Mouse (Mus musculus) limb, embryonic 14.5 days (tissue): ENCODE data around the gene Tenm2. TPM values are rescaled to one million over a fixed set of nuclear protein-coding genes. Genes with fewer than 3 reads are reported as not detected.

Source experiments
- ATAC-seq: fragments of 200-750 bp; cut with Nextera tagmentation; 2 replicates; pipeline ENCODE4 v1.8.0; 2017; ENCODE audit warnings: low read depth, moderate number of reproducible peaks, moderate TSS enrichment; ENCODE audit not compliant: low FRiP score
- DNase-seq: peaks from one replicate; pipeline ENCODE4 v3.0.0-alpha.2; 2015; ENCODE audit warnings: low spot score
- H3K27ac ChIP-seq: fragments of 300-500 bp; sonication (generic); replicated peaks from 2 replicates; pipeline ENCODE4 v1.5.1; 2014; ENCODE audit warnings: low read depth, mild to moderate bottlenecking, low read length, moderate library complexity, mixed read lengths
- H3K27me3 ChIP-seq: fragments of 300-500 bp; sonication (generic); 2 replicates; pipeline ENCODE4 v1.6.1; 2014; ENCODE audit warnings: low read length, mixed read lengths; ENCODE audit not compliant: control insufficient read depth, insufficient read depth
- H3K36me3 ChIP-seq: fragments of 300-500 bp; sonication (generic); 2 replicates; pipeline ENCODE4 v1.6.1; 2014; ENCODE audit warnings: mild to moderate bottlenecking, low read length, moderate library complexity, mixed read lengths; ENCODE audit not compliant: control insufficient read depth, insufficient read depth
- H3K4me1 ChIP-seq: fragments of 300-500 bp; sonication (generic); 2 replicates; pipeline ENCODE4 v1.6.1; 2014; ENCODE audit warnings: antibody characterized with exemption, low read length, mixed read lengths; ENCODE audit not compliant: control insufficient read depth, insufficient read depth
- H3K4me2 ChIP-seq: fragments of 300-500 bp; sonication (generic); replicated peaks from 2 replicates; pipeline ENCODE4 v1.6.1; 2014; ENCODE audit warnings: low read depth, mild to moderate bottlenecking, low read length, moderate library complexity; ENCODE audit not compliant: severe bottlenecking
- H3K4me3 ChIP-seq: fragments of 300-500 bp; sonication (generic); replicated peaks from 2 replicates; pipeline ENCODE4 v1.5.1; 2014; ENCODE audit warnings: low read length
- H3K9ac ChIP-seq: fragments of 300-500 bp; sonication (generic); 2 replicates; pipeline ENCODE4 v1.6.1; 2014; ENCODE audit warnings: mild to moderate bottlenecking, low read depth, low read length, moderate library complexity; ENCODE audit not compliant: severe bottlenecking
- H3K9me3 ChIP-seq: fragments of 300-500 bp; sonication (generic); 2 replicates; pipeline ENCODE4 v1.6.1; 2016; ENCODE audit warnings: low read length; ENCODE audit not compliant: control insufficient read depth
- POLR2A ChIP-seq: fragments of 200-500 bp; IDR thresholded peaks from 2 replicates; pipeline ENCODE4 v1.8.0; 2012; ENCODE audit warnings: inconsistent platforms, mild to moderate bottlenecking, moderate library complexity, borderline replicate concordance; ENCODE audit not compliant: insufficient read depth, insufficient read length; ENCODE audit errors: extremely low read depth
- WGBS: fragments of 180-500 bp; shearing (Covaris S2); extraction: QIAGEN DNeasy Blood & Tissue Kit; methylation state at CpG from one replicate; pipeline ENCODE4 v1.1.7; 2014; 5-methylcytosine and 5-hydroxymethylcytosine counted together
- polyA plus RNA-seq, 2 experiments: library from polyadenylated mRNA; depleted of rRNA in 1 of 2; stranded (reverse) in 1 of 2; unstranded in 1 of 2; fragments of >200 nt; fragmentation: Nextera tagmentation in 1 of 2; extraction: Ambion mirVana in 1 of 2; gene quantifications; 2 replicates each; pipeline versions ENCODE4 v1.2.1 to v1.2.3; 2012 to 2014

Tenm2 gene
- polyA plus RNA-seq, 2 experiments: 3.7 to 5.6 TPM

DNA sequence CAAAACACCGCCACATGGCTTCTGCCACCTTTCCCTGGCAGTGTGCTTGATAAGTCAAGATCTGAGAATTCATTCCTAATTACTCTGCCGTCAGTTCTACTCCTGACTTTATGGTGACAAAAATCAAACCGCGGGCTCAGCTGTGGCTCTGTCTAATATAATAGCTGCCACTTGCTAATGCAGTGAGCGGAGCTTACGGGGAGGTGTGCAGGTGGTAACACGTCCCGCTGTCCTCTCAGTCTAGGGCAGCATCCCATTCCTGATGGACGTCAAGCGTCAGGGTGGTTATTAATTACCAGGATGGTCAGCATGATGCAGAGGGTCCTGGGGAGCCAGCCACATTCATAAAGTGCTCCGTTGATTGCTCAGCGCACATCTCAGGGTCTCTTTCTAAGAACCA, 903.5 kb downstream of the Tenm2 start:
- Histone ChIP-seq H3K4me3 (no peak overlapping the region), H3K9me3 (no peaks in the 10 kb centered on the region), H3K27me3 (no peaks in the 10 kb centered on the region), H3K9ac (no peak overlapping the region), H3K36me3 (no peaks in the 10 kb centered on the region), H3K4me1 (peaks cover 6% of the 10 kb centered on the region; the same call in 1 of the 2 replicates), H3K4me2 (no peak overlapping the region), H3K27ac (no peak overlapping the region)
- TF ChIP-seq POLR2A: no peak
- 37% methylated on average over 12 of the region's 12 CpGs for WGBS
- ATAC-seq (no peak), DNase-seq (no peak)

DNA sequence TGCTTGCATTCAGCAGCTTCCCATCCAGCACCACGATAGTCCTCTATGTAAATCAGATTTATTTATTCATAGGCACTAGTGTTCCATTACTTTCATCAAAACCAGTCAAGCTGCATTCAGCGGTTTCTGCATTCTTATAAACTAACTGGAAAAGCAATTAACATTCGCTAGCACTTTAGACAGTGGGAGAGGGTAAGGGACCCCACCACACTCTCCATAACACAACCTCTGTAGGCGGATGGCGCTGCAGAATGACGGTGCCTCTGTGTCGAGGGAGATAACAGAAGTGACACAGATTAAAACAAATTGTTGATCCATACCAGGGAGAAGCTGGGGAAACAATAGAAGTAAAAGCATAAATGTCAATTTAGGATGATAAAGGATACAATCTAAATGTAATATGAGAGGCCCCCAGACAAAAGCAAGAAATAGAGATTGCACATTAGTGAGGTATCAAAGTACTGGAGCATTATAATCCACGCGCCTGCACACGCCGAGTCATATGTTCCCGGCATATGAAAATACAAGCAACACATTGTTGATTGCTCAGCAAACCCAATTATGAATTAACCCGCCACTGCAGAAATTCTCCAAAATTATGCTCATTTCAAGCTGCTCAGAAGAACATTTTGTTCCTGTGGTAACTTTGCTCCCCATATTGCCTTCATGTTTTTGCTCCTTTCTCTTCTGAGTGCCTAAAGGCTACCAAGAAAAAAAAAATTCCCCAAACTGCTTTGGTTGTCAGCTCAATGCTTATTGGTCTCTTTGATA, 904.2 kb downstream of the Tenm2 start:
- no peak for ATAC-seq
- Histone ChIP-seq H3K4me2 (no peak overlapping the region), H3K9ac (no peak overlapping the region), H3K4me1 (peaks cover 6% of the 10 kb centered on the region; the same call in 1 of the 2 replicates), H3K4me3 (no peak overlapping the region), H3K27ac (no peak overlapping the region), H3K9me3 (no peaks in the 10 kb centered on the region), H3K36me3 (no peaks in the 10 kb centered on the region), H3K27me3 (no peaks in the 10 kb centered on the region)
- WGBS: 44% methylated on average over 13 of the region's 13 CpGs
- no peak for TF ChIP-seq POLR2A
- DNase-seq: no peak

DNA sequence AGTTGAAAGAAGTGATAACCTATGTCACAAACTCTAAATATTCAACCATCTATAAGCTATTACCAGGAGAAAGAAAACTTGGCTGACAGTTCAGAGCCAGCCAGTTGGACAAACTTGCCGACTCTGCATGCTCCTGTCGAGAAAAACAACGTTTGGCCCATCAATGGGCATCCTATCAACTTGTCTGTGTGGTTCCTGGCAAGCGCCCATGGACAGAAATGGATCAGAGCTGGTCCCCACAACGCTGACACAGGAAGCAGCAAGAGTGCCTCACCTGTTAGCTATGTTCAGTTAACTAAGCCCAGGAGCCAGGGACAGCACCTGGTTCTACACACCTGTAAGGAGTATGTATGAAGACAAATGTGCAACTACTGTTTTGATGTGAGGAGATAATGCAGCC, 908.5 kb downstream of the Tenm2 start:
- Histone ChIP-seq H3K9me3 (no peaks in the 10 kb centered on the region), H3K9ac (no peak overlapping the region), H3K4me1 (no peaks in the 10 kb centered on the region), H3K36me3 (no peaks in the 10 kb centered on the region), H3K4me2 (no peak overlapping the region), H3K27me3 (no peaks in the 10 kb centered on the region), H3K4me3 (no peak overlapping the region), H3K27ac (no peak overlapping the region)
- no peak for TF ChIP-seq POLR2A
- 84% methylated on average over 5 of the region's 5 CpGs for WGBS
- ATAC-seq (no peak), DNase-seq (no peak)

DNA sequence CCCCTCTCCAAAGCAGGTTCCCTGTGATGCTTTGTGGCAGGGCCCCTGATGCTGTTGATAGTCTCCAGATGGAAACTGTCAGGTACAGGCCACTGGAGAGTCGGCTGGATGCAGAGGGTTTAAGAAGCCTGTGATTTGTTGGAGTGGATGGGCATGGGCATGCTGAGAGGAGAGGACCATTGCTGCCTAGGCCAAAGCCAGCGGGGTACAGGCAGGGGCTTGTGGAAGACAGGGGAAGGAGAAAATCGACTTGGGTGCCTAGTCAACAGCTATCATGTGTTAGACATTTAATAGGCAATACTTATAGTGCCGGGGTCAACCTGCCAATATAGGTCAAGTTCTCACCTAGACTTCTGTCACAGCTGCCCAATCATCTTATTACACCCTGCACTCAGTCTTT, 926.4 kb downstream of the Tenm2 start:
- no peak for TF ChIP-seq POLR2A
- 0 out of 2 replicates have a peak, but pooled peaks cover 2% of the 10 kb centered on the region for H3K4me1 ChIP-seq
- H3K9ac ChIP-seq: no peak overlapping the region
- no peak for DNase-seq
- H3K36me3 ChIP-seq: no peaks in the 10 kb centered on the region
- WGBS: 50% methylated on average over 4 of the region's 4 CpGs
- ATAC-seq: no peak
- no peak overlapping the region for H3K4me2 ChIP-seq
- H3K27me3 ChIP-seq: no peaks in the 10 kb centered on the region
- H3K9me3 ChIP-seq: no peaks in the 10 kb centered on the region
- H3K4me3 ChIP-seq: no peak overlapping the region
- H3K27ac ChIP-seq: no peak overlapping the region

DNA sequence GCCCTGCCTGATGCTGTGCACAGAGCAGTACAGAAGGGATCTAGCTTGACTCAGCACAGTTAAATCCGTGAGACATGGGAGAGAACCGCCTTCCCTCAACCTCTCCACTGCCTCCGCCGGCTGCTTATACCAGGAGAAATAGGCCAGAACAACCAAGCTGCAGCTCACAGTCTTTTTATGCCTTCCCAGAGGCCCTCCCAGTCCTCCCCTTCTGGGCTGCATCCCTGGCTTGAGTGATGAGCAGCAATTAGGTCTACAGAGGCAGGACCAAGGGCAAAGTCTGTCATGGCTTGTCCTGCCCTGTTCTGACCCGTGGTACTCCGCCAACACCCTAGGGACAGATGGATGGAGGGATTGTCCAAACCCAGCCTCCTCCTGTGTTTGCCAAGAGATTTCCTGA, 928.5 kb downstream of the Tenm2 start:
- no peaks in the 10 kb centered on the region for H3K9me3 ChIP-seq
- no peak overlapping the region for H3K4me3 ChIP-seq
- DNase-seq: no peak
- H3K9ac ChIP-seq: no peak overlapping the region
- no peaks in the 10 kb centered on the region for H3K36me3 ChIP-seq
- no peak for ATAC-seq
- no peak overlapping the region for H3K4me2 ChIP-seq
- no peak for TF ChIP-seq POLR2A
- no peak overlapping the region for H3K27ac ChIP-seq
- H3K4me1 ChIP-seq: no peaks in the 10 kb centered on the region
- WGBS: 70% methylated on average over 6 of the region's 6 CpGs
- H3K27me3 ChIP-seq: no peaks in the 10 kb centered on the region
